Mouse (Mus musculus) limb, embryonic 15.5 days (tissue): ENCODE data around the gene Aff1. TPM values are rescaled to one million over a fixed set of nuclear protein-coding genes. Genes with fewer than 3 reads are reported as not detected.

Experiments
- ATAC-seq: fragments of 200-750 bp; cut with Nextera tagmentation; 2 replicates; pipeline ENCODE4 v1.8.0; 2017; ENCODE audit warnings: low read depth, moderate TSS enrichment; ENCODE audit not compliant: insufficient number of reproducible peaks, low FRiP score, low TSS enrichment
- H3K27ac ChIP-seq: fragments of 300-500 bp; sonication (generic); 2 replicates; pipeline ENCODE4 v1.5.1; 2015; ENCODE audit warnings: moderate library complexity, mild to moderate bottlenecking, inconsistent platforms
- H3K27me3 ChIP-seq: fragments of 300-500 bp; sonication (generic); 2 replicates; pipeline ENCODE4 v1.6.1; 2015; ENCODE audit warnings: inconsistent platforms
- H3K36me3 ChIP-seq: fragments of 300-500 bp; sonication (generic); 2 replicates; pipeline ENCODE4 v1.6.1; 2015; ENCODE audit warnings: inconsistent platforms
- H3K4me1 ChIP-seq: fragments of 300-500 bp; sonication (generic); 2 replicates; pipeline ENCODE4 v1.6.1; 2015; ENCODE audit warnings: inconsistent platforms
- H3K4me2 ChIP-seq: fragments of 300-500 bp; sonication (generic); 2 replicates; pipeline ENCODE4 v1.6.1; 2015; ENCODE audit warnings: mild to moderate bottlenecking, inconsistent platforms
- H3K4me3 ChIP-seq: fragments of 300-500 bp; sonication (generic); 2 replicates; pipeline ENCODE4 v1.5.1; 2015; ENCODE audit warnings: mild to moderate bottlenecking, inconsistent platforms
- H3K9ac ChIP-seq: fragments of 300-500 bp; sonication (generic); 2 replicates; pipeline ENCODE4 v1.6.1; 2015; ENCODE audit warnings: inconsistent platforms
- H3K9me3 ChIP-seq: fragments of 300-500 bp; sonication (generic); 2 replicates; pipeline ENCODE4 v1.6.1; 2016; ENCODE audit warnings: inconsistent platforms
- WGBS: fragments of 180-500 bp; shearing (Covaris S2); methylation state at CpG from one replicate; pipeline ENCODE4 v1.1.7; 2015; 5-methylcytosine and 5-hydroxymethylcytosine counted together
- polyA plus RNA-seq: library from polyadenylated mRNA; unstranded; fragments of >200 nt; fragmentation: Nextera tagmentation; extraction: Ambion mirVana; gene quantifications from 2 replicates; pipeline ENCODE4 v1.2.1, GENCODE M21; 2015

Aff1 gene
- polyA plus RNA-seq, 1 experiment from 2014 or later: 5.1 TPM

- no peak overlapping the region for H3K4me2 ChIP-seq
- no peaks in the 10 kb centered on the region for H3K4me1 ChIP-seq
- no peaks in the 10 kb centered on the region for H3K9me3 ChIP-seq
- H3K36me3 ChIP-seq: no peaks in the 10 kb centered on the region
- no peak overlapping the region for H3K9ac ChIP-seq
- no peak for ATAC-seq
- WGBS: 61% methylated on average over 5 of the region's 5 CpGs
- no peak overlapping the region for H3K27ac ChIP-seq
- no peaks in the 10 kb centered on the region for H3K27me3 ChIP-seq
- no peak overlapping the region for H3K4me3 ChIP-seq
Measured at GRCm38 (mm10) chr5:103716824-103717342, 24.7 kb downstream of the Aff1 start.

- Histone ChIP-seq H3K4me1 (no peaks in the 10 kb centered on the region), H3K9me3 (no peaks in the 10 kb centered on the region), H3K9ac (no peak overlapping the region), H3K4me2 (no peak overlapping the region), H3K4me3 (no peak overlapping the region), H3K27me3 (no peaks in the 10 kb centered on the region), H3K36me3 (no peaks in the 10 kb centered on the region), H3K27ac (no peak overlapping the region)
- 26% methylated on average over 6 of the region's 6 CpGs for WGBS
- no peak for ATAC-seq
Measured at GRCm38 (mm10) chr5:103719131-103719530, 27.0 kb downstream of the Aff1 start.

GRCm38 (mm10) chr5:103719851-103720250 is 27.7 kb downstream of the Aff1 start:
- H3K4me1 ChIP-seq: no peaks in the 10 kb centered on the region
- H3K9ac ChIP-seq: no peak overlapping the region
- no peaks in the 10 kb centered on the region for H3K36me3 ChIP-seq
- no peaks in the 10 kb centered on the region for H3K27me3 ChIP-seq
- no peak overlapping the region for H3K4me3 ChIP-seq
- H3K27ac ChIP-seq: no peak overlapping the region
- H3K9me3 ChIP-seq: no peaks in the 10 kb centered on the region
- H3K4me2 ChIP-seq: no peak overlapping the region
- no peak for ATAC-seq
- WGBS: 45% methylated on average over 3 of the region's 3 CpGs

- Histone ChIP-seq H3K9ac (no peak overlapping the region), H3K27ac (no peak overlapping the region), H3K4me1 (no peaks in the 10 kb centered on the region), H3K4me3 (no peak overlapping the region), H3K4me2 (no peak overlapping the region), H3K9me3 (no peaks in the 10 kb centered on the region), H3K36me3 (no peaks in the 10 kb centered on the region), H3K27me3 (no peaks in the 10 kb centered on the region)
- 76% methylated on average over 6 of the region's 6 CpGs for WGBS
- no peak for ATAC-seq
Measured at GRCm38 (mm10) chr5:103720967-103721366, 28.8 kb downstream of the Aff1 start.

- Histone ChIP-seq H3K9ac (no peak overlapping the region), H3K4me2 (no peak overlapping the region), H3K36me3 (no peaks in the 10 kb centered on the region), H3K27me3 (no peaks in the 10 kb centered on the region), H3K4me1 (no peaks in the 10 kb centered on the region), H3K4me3 (no peak overlapping the region), H3K27ac (no peak overlapping the region), H3K9me3 (no peaks in the 10 kb centered on the region)
- no peak for ATAC-seq
- WGBS: 82% methylated on average over 4 of the region's 4 CpGs
Measured at GRCm38 (mm10) chr5:103721490-103721889, 29.3 kb downstream of the Aff1 start.

GRCm38 (mm10) chr5:103722721-103723120 is 30.5 kb downstream of the Aff1 start:
- Histone ChIP-seq H3K27me3 (no peaks in the 10 kb centered on the region), H3K4me3 (no peak overlapping the region), H3K9ac (no peak overlapping the region), H3K9me3 (no peaks in the 10 kb centered on the region), H3K4me2 (no peak overlapping the region), H3K4me1 (no peaks in the 10 kb centered on the region), H3K36me3 (no peaks in the 10 kb centered on the region), H3K27ac (no peak overlapping the region)
- WGBS: 70% methylated on average over 4 of the region's 4 CpGs
- no peak for ATAC-seq

- Histone ChIP-seq H3K36me3 (no peaks in the 10 kb centered on the region), H3K9ac (no peak overlapping the region), H3K9me3 (no peaks in the 10 kb centered on the region), H3K27me3 (no peaks in the 10 kb centered on the region), H3K4me1 (no peaks in the 10 kb centered on the region), H3K27ac (no peak overlapping the region), H3K4me3 (no peak overlapping the region), H3K4me2 (no peak overlapping the region)
- no peak for ATAC-seq
- WGBS: 7% methylated on average over 6 of the region's 6 CpGs
Measured at GRCm38 (mm10) chr5:103724384-103724783, 32.2 kb downstream of the Aff1 start.

GRCm38 (mm10) chr5:103724823-103725222 is 32.6 kb downstream of the Aff1 start:
- H3K4me1 ChIP-seq: no peaks in the 10 kb centered on the region
- no peaks in the 10 kb centered on the region for H3K27me3 ChIP-seq
- no peaks in the 10 kb centered on the region for H3K36me3 ChIP-seq
- no peak overlapping the region for H3K4me2 ChIP-seq
- no peaks in the 10 kb centered on the region for H3K9me3 ChIP-seq
- no peak for ATAC-seq
- H3K27ac ChIP-seq: no peak overlapping the region
- H3K4me3 ChIP-seq: no peak overlapping the region
- 35% methylated on average over 3 of the region's 3 CpGs for WGBS
- no peak overlapping the region for H3K9ac ChIP-seq

- no peaks in the 10 kb centered on the region for H3K36me3 ChIP-seq
- H3K4me2 ChIP-seq: no peak overlapping the region
- no peak overlapping the region for H3K27ac ChIP-seq
- no peak overlapping the region for H3K4me3 ChIP-seq
- ATAC-seq: no peak
- H3K27me3 ChIP-seq: no peaks in the 10 kb centered on the region
- H3K4me1 ChIP-seq: no peaks in the 10 kb centered on the region
- 66% methylated on average over 9 of the region's 9 CpGs for WGBS
- no peaks in the 10 kb centered on the region for H3K9me3 ChIP-seq
- H3K9ac ChIP-seq: no peak overlapping the region
Measured at GRCm38 (mm10) chr5:103725268-103726149, 33.3 kb downstream of the Aff1 start.

- Histone ChIP-seq H3K4me2 (no peak overlapping the region), H3K27me3 (no peaks in the 10 kb centered on the region), H3K27ac (no peak overlapping the region), H3K4me3 (no peak overlapping the region), H3K4me1 (no peaks in the 10 kb centered on the region), H3K9me3 (no peaks in the 10 kb centered on the region), H3K9ac (no peak overlapping the region), H3K36me3 (no peaks in the 10 kb centered on the region)
- WGBS: 31% methylated on average over 8 of the region's 8 CpGs
- no peak for ATAC-seq
Measured at GRCm38 (mm10) chr5:103726281-103726938, 34.2 kb downstream of the Aff1 start.

GRCm38 (mm10) chr5:103727777-103728395 is 35.7 kb downstream of the Aff1 start:
- Histone ChIP-seq H3K4me3 (no peak overlapping the region), H3K9ac (no peak overlapping the region), H3K4me1 (no peaks in the 10 kb centered on the region), H3K27ac (no peak overlapping the region), H3K9me3 (no peaks in the 10 kb centered on the region), H3K36me3 (no peaks in the 10 kb centered on the region), H3K4me2 (no peak overlapping the region), H3K27me3 (no peaks in the 10 kb centered on the region)
- ATAC-seq: no peak
- WGBS: 78% methylated on average over 4 of the region's 4 CpGs

GRCm38 (mm10) chr5:103729225-103729624 is 37.1 kb downstream of the Aff1 start:
- Histone ChIP-seq H3K9ac (no peak overlapping the region), H3K4me3 (no peak overlapping the region), H3K36me3 (no peaks in the 10 kb centered on the region), H3K9me3 (no peaks in the 10 kb centered on the region), H3K27me3 (no peaks in the 10 kb centered on the region), H3K4me1 (no peaks in the 10 kb centered on the region), H3K27ac (no peak overlapping the region), H3K4me2 (no peak overlapping the region)
- WGBS: 47% methylated on average over 1 of the region's 1 CpGs
- no peak for ATAC-seq
